Mouse (Mus musculus) frontal cortex, postnatal 25 days (tissue): ENCODE data around the gene Col4a2.
"Not testable (repeated sequence)": the region's sequence is repeated elsewhere in the genome, so short reads cannot be mapped to it uniquely, and the experiment has no call there.

ENCODE experiments used
- DNase-seq, 2 experiments: peaks; one replicate each; pipeline ENCODE4 v3.0.0; 2022; ENCODE audit warnings: low spot score in 2 of 2

The Col4a2 gene

DNA sequence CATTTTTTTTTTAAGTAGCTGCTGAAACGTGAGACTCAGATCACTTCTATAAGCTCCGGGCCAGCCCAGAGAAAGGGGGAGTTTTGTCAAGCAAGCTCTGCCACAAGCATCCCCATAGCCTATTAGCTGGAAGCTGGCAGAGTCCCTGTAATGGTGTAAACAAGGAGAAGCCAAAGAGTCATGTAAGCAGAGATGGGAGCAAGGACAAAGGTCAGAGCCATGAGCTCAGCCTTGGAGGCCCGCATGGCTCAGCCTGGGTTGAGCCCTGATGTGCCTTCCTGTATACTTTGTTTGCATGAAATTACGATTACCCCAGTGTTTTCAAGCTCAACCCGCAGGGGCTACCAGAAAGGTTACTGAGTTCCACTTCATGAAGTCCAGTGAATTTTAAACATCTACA, 146.4 kb downstream of the Col4a2 start:
- DNase-seq, result no peak

DNA sequence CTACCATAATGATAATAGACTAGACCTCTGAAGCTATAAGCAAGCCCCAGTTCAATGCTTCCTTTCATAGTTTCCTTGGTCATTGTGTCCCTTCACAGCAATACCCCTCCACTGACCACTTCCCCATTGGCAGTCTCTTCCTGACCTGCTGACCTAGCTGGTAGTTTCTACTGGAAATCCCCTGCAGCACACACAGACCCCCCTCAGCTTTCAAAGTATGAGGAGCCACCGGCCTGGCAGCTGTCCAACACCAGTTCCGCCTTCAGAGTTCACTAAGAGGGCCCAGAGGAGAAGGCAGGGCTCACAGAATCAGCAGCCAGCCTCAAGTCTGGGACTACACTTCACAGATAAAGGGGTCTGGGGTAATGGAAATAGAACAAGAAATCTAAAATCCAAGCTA, 148.3 kb downstream of the Col4a2 start:
- no peak for DNase-seq

DNA sequence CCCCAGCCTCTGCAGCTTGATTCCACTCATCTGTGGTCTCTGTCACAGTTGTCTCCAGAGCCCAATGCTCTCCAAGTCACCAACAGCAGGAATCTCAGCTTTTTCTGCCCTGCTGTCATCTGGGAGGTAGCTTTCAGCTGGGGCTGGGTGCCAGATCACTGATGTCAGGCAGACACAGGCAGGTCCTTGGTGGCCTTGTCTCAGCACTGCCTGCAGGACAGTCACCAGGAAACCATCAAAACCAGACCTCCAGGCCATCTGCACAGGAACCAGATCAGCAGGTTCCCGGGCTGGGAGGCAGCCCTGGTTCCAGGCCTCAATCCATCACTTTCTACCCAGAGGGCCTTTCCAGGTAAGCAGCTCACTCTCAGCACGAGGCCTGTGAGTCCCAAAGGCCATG, 149.2 kb downstream of the Col4a2 start:
- no peak for DNase-seq

DNA sequence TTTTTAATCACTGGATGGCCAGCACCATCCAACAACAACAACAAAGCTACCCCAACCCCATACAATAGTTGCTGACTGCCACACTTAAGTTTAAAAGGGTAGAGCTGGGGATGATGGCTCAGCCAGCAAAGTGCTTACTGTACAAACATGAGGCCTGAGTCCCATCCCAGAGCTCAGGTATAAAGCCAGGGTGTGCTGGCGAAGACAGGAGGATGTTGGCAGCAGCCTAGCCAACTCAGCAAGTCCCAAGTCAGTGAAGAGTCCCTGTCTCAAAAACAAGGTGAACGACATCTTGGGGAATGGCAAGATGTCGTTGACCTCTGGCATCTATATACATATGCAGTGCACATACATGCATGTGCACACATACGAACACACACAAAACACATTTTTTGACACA, 150.0 kb downstream of the Col4a2 start:
- DNase-seq, result no peak

DNA sequence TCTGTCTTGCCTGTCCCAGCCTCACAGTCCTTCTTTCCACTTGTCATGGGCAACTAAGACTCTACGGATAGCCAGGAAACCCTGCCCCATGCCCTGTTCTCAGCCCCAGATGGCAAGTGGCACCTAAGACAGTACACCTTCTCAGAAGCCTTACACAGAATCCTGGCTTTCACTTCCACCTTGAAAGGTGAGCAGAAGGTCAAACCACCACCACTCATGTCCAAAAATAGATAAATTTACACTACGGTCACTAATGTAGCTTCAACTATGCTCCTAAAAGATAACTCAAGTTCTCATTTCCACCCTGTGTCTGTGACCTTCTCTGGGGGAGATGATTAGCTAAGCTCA, 150.9 kb downstream of the Col4a2 start:
- DNase-seq, result no peak

DNA sequence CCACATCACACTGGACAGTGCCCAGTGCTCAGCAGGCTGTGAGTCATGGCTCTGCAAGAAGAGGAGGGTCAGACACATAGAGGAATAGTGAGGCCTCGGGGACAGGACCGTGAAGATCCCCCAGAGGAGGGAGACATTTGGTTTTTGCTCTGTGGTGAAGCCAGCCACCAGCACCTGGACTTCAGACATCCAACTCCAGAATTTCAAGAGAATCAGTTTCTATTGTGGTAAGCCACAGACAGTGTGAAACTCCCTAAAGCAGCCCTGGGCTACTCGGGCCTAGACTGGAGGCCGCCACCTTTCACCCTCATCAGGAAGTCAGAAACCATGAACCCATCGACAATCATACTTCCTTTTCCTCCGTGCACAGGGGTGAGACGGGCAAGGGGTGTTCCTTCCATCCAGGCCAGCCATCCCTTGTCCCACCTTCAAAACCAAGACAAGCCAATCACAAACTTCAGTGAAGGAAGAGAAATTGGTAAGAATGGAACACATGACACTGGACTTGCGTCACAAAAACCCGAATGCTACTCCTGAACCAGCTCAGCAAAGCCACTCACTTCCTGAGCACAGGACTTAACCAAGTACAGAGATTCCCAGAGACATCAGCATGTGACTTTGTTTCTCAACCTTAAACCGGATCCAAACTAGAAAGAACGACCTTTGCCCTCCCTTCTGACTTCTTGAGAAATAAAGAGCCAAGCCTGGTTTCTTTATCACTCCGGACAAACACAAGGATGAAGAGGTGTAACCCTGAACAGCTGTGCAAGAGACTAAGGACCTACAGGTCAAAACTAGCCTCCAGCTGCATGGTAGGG, 151.5 kb downstream of the Col4a2 start:
- DNase-seq, result no peak

DNA sequence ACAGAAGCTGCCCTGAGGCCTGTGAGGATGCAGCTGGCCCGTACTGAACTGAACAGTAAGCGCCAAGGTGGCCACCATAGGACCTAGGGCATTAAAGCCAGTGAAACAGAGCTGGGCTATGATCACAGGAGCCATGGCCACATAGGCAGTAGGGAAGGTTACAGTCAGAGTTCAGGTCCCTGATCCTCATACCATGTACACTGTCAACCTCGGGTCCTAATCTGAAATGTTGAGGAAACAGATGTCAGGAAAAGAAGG, 152.0 kb downstream of the Col4a2 start:
- no peak for DNase-seq

DNA sequence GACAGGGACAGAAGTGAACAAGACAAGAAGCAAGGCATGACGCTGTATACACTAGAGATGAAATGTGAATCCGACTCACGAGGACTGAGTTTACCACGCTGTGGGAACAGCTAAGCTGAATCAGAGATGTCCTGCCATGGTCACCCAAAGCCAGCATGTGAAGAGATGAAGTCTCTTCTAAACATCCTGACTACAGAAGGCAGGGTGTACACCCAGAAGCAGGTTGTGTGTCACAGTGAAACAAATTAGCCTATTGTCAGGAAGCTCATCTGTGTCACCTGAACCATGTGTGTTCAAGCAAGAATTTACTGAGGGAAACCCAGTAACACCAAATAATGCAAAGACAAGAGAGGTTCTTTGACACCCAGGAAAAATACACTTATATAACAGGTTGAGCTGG, 153.0 kb downstream of the Col4a2 start:
- no peak for DNase-seq

DNA sequence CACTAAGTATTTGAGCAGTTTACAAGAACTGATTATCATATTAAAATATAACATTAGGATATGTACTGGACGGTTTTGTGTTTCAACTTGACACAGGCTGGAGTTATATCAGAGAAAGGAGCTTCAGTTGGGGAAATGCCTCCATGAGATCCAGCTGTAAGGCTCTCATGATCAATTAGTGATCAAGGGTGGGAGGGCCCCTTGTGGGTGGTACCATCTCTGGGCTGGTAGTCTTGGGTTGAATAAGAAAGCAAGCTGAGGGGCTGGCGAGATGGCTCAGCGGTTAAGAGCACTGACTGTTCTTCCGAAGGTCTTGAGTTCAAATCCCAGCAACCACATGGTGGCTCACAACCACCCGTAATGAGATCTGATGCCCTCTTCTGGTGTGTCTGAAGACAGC, 153.9 kb downstream of the Col4a2 start:
- not testable (repeated sequence) for DNase-seq

DNA sequence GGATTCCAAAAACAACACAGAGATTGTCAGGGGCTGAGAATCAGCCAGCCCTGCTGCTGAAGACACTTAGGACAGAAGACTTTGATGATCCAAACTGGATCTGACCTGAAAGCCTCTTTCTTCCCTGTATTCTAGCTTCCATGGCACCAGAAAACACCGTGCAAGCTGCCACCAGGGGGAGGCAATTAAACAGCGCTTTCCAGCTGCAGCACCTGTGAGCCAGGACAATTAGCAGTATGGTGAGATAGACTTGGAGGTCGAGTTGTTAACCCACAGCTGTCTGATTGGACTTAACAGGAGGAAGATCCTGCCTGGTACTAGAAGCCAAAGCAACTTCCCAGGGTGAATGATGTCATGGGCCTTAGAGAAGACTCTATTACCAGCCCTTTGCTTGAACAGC, 156.5 kb downstream of the Col4a2 start:
- peak in 1 of 2 experiments; percentile 28 for DNase-seq

DNA sequence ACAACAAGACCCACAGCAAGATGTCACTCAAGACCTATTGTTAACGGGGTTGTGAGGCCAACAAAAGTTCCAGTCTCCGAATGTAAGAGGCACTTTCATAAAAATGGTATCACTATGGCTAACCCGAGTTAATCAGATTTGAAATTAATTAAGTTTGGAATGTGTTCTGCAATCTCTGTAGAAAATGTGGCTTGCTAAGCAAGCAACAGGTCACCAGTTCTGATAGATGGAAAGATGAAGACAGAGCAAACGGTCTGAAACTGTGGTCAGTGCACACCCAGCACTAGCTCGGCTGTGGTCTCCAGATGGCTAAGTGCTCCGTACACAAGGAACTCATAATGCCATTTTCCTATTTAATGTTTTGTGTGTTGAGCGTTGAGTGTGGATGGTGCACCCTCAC, 158.1 kb downstream of the Col4a2 start:
- DNase-seq, result no peak

DNA sequence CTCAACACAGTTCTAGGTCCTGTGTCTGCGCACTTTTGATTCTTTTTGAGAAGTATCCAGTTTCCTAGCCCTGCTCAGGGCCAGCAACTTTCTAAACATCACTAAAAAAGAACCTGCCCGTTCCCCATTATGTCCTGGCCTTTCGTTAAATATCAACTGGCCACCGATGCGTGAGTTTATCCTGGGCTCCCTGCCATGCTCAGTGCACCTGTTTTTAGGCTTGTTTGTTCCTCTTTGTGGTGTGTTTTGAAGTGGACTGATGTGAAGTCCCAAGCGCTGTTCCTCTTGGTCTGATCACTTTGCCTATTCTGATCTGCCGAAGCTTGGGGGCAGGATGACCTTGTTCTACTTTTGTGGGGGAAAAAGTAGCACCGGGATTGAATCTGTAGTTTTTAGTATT, 158.7 kb downstream of the Col4a2 start:
- no peak for DNase-seq

DNA sequence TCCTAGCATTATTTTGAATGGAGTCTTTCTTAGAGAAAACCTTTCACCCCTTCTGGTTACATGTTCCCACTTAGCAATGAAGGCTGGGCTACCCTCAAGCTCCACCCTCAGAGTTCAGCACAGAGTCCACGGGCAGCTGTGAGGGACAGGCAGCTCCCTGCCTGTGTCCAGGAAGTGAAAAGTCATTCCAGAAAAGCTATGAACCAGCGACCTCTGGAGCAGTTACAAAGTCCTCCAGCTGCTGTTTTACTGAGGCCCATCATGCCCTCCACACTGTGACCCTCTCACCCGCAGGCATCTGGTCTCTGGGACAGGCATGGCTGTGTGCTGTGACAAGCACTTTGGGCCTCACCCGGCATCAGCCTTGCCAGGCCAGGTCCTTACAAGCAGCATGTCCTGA, 160.5 kb downstream of the Col4a2 start:
- no peak for DNase-seq

DNA sequence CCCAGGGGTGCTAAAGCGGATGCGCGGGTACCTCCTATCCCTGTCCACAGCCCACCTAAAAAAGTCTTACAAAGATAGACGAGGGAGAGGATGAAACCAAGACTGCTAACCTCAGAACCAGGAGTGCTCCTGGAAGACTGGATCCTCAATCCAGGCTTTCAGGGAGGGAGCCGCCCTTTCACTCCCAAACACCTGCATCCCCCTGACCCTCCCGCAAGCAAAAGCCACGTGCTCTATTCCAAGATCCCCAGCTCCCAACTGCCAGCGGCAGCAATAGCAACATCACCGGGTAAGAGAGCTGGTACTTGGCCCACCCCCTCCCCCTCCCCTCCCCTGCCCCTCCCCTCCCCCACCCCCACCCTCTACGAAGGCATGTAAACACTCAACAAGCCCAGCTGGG, 162.8 kb downstream of the Col4a2 start:
- DNase-seq, result no peak

DNA sequence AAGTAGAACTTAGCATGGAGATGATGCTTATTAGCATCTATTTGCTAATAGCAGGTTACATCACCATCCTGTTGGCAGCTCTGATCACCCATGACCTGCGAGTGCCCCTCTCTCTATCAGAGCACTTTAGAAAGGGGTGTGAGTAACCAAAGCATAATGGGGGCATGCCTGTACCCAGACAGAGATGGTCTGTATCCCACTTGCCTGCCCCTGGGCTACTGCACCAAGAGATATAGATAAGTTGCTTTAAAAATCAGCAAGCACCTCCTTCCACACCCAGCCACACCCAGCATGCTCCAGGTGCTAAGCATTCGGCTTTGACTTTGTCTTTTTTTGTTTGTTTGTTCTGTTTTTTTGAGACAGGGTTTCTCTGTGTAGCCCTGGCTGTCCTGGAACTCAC, 163.3 kb downstream of the Col4a2 start:
- DNase-seq, result no peak

DNA sequence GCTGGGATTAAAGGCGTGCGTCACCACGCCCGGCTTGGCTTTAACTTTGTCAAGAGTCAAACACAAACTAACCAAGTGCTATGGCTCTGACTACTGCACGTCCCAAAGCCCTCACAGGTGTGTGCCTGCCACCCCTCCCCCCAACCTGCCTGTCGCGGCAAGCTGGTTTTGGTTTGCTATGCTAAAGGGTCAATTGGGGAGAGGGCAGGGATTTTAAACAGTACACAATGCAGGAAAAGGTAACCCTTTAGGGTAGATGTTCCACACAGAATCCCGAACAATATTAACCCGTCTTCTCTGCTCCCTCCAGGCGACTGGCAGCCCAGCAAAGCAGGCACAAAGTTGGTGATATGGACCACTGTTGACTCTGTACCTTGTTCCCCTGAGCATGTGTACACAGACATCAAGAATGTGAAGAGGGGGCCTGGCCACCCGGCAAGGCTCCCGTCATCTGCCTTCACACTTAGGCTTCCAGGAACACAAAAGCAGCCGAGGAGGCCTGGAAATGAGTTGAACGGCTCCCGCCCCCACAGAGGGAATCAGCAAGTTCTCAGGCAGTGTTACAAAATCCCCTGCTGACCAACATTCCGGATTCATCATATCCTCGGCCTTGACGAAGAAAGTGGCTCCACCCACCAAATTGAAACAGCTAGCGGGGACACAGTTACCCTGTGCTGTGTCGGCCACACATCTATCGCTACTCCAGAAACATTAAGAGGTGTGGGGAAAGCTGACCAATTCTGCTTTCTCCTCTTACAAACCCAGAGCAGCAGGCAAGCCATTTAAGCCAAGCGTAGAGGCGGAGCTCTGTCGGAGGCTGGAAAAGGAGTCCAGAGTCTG, 164.0 kb downstream of the Col4a2 start:
- DNase-seq, result no peak

DNA sequence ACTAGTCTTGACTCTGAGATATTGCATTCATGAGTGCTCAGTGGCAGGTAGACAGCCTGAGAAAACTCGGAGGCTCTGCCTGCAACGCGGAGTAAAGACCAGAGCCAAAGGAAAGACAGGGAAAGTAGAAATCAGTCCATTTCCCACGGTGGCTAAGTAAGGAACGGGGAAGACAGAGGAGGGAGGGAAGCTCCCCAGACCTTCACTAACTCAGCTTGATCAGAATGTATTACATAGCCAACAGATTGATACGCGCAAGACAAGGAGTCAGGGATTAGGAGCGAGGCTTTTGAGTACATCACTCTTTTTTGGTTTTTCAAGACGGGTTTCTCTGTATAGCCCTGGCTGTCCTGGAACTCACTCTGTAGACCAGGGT, 164.6 kb downstream of the Col4a2 start:
- no peak for DNase-seq

DNA sequence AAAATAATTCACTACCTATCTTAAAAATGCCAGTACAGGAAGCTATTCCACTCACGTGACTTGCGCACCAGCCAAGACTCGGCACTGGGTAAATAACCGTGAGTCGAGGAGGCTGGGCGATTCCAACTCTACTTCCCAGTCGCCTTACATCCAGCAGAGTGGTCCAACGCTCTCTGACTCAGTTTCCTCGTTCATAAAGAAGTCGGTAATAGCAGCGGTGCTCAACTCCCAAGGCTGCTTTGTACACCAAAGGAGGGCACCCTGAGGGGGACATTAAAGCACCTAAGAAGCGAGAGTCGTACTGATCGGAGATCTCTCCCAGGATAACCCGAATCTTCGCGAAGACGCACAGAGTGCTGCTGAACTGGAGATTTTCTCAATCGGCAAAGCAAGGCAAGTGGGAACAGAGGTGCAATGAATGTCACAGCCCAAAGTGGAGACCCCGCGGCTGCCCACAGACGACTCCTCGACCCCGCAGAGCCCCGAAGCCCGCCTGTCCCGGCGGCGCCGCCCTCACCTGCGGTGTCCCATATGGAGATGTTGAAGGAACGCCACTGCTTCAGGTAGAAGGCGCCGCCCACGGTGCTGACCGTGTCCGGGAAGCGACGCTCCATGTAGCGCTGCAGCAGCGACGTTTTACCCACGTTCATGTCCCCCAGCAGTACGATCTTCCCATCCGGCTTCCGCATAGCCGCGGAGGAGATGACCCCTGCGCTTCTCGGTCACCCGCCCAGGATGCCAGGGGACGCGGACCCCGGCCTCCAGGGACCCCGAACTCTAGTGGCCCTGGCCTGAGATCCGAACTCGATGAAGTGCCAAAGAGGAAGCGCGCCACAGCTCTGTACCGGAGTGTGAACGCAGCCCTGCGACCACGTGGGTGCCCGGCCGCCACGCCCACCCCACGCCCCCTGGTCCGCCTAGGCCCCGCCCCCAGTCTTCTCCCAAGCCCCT, 165.5 kb downstream of the Col4a2 start, which contains the start of gene Rab20:
TSS of gene Rab20 (minus strand) at position 900 of the 951 bp plus-strand sequence.
- DNase-seq, result no peak

DNA sequence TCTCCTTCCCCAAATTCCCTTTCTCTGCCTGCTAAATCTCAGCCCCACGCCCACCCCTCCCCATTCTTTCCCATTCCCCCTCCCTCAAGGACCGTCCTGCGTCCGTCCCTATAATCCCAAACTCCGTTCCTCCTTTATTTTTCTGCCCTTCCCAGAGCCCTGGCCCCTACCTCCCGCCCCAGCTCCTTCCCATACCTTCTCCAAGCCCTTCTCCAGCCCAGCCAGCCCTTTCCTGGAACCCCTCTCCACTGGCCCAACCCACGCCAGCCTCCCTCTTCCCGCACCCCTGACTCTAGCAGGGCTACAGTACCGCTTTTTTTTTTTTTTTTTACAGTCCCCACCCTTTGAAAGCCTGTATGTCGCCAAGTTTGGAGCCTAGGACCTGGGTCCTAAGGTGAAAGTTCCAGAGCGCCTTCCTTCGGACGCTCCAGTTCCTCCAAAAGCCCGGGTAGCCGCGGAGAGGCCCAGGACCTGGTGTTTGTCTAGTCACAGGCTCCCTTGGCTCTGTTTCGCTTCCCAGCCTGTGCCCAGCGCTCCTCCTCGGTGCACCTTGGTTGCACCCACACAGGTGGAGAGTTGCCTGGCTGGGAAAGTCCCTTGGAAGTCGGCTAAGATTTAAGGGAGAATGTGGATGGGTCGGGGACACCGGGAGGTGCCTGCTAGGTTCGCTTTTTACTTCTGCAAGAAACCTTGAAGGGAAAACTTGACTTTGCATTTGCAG, 166.4 kb downstream of the Col4a2 start:
- DNase-seq, result no peak

DNA sequence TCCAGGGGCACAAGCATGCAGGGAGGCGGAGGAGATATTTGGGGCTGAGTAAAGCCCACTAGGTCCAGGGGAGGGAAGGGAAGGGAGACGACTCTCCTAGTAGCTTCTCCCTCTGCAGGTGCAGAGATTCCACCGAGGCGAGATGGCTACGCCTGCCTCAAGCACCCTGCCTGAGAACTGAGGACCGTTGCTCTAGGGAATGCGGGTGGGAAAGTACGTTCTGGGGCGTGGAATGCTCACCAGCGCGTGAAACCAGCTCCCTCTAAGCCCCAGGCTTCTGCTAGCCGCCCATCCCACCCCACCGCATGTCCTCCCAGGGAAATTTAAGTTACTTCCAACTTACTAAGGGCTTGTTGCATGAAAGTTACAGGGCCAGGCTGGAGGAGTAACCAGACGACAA, 167.0 kb downstream of the Col4a2 start:
- DNase-seq, result no peak

DNA sequence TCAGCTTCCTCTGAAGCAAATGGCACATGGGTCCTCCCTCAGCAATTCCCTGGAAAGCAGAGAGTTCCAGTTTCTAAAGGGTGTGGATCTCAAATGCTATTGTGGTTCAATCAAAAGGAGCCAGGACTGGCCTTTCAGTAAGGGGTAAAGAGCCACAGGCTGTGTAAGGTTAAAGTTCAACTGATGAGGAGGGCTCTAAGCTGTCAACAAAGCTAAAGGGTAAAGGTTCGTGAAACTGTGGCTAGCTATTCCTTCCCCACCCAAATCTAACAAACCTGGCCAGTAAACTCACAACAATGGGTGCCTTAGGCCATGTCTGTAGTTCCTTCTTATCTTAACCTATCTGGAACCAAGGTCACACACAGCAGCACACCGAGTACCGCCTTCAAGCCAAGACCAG, 169.3 kb downstream of the Col4a2 start:
- DNase-seq, result no peak

DNA sequence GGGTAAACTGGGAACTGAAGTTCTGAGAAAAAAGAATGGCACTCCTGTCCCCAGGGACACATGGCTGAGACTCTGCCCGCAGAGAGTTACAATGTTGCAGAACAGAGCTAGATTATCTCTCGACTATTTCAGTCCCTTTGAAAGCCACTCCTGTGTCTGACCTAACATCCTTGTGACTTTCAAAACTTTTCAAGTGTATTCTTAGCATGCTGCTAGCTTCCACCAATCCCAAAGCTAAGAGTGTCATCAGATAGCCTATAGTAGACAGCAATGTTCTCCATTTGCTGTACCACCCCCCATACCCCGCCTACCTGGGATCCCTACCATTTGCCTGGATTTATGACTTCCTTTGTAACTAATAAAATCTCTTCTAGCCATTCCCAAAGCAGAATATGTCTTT, 169.9 kb downstream of the Col4a2 start:
- DNase-seq, result no peak
